Comparison of ENCODE assay signal across 25 mouse cellular contexts in genomic region chr12:80074331-80074730, GRCm38 (mm10). TPM values are rescaled to one million over a fixed set of nuclear protein-coding genes. Genes with fewer than 3 reads are reported as not detected.
DNase-seq lines count a peak whose midpoint lies in the region; ATAC-seq and TF ChIP-seq lines count a peak whose summit lies in the region.
"Had no signal": no experiment of that assay in that cellular context is flagged by ENCODE, and none has a peak within 500 bp of the region (broad histone marks: within the 10 kb centered on the region; RNA-seq: fewer than 3 reads in every experiment).

No protein-coding gene starts in this region.

- no peaks in the 10 kb centered on the region for H3K4me1 ChIP-seq in limb, embryonic 14.5 days (ENCODE audit: control insufficient read depth, insufficient read depth, low read length)
- peaks cover 13% of the 10 kb centered on the region for H3K4me1 ChIP-seq in limb, embryonic 10.5 days
- peaks cover 2% of the 10 kb centered on the region; the same call in 1 of the 2 replicates for H3K4me1 ChIP-seq in lung, embryonic 16.5 days (replicated peaks; ENCODE audit: control insufficient read depth, insufficient read depth, low read length)
- H3K4me1 ChIP-seq in limb, embryonic 15.5 days = peaks cover 5% of the 10 kb centered on the region; the same call in 1 of the 2 replicates
- H3K4me1 ChIP-seq: heart, embryonic 10.5 days; heart, embryonic 13.5 days had no signal

- ATAC-seq in limb, embryonic 14.5 days (ENCODE audit: low FRiP score, low read depth) = no peak
- ATAC-seq in lung, embryonic 16.5 days (ENCODE audit: low read depth) = peak; percentile 52
- ATAC-seq in limb, embryonic 15.5 days (ENCODE audit: insufficient number of reproducible peaks, low FRiP score, low TSS enrichment, low read depth) = no peak
- ATAC-seq: activated CD4-positive, CD25-positive, alpha-beta regulatory T cell, adult 4 months; CD4-positive, CD25-positive, alpha-beta regulatory T cell, adult 4 months; forebrain, embryonic 13.5 days; forebrain, embryonic 16.5 days had no signal

- H3K9me3 ChIP-seq in limb, embryonic 14.5 days (ENCODE audit: control insufficient read depth, low read length) = no peaks in the 10 kb centered on the region
- H3K9me3 ChIP-seq in limb, embryonic 10.5 days (replicated peaks) = no peaks in the 10 kb centered on the region
- H3K9me3 ChIP-seq in lung, embryonic 16.5 days (ENCODE audit: control insufficient read depth, low read length) = no peaks in the 10 kb centered on the region
- no peaks in the 10 kb centered on the region for H3K9me3 ChIP-seq in limb, embryonic 15.5 days
- H3K9me3 ChIP-seq: forebrain, embryonic 10.5 days; forebrain, embryonic 13.5 days; heart, embryonic 10.5 days; heart, embryonic 13.5 days had no signal

- no peak overlapping the region for H3K9ac ChIP-seq in limb, embryonic 14.5 days (ENCODE audit: low read depth, low read length, severe bottlenecking)
- H3K9ac ChIP-seq in lung, embryonic 16.5 days (ENCODE audit: low read length) = no peak overlapping the region
- H3K9ac ChIP-seq in limb, embryonic 15.5 days = no peak overlapping the region
- H3K9ac ChIP-seq: forebrain, embryonic 13.5 days; heart, embryonic 13.5 days had no signal

- H3K4me3 ChIP-seq in limb, embryonic 14.5 days (replicated peaks; ENCODE audit: low read length) = no peak overlapping the region
- H3K4me3 ChIP-seq in limb, embryonic 10.5 days = no peak overlapping the region
- no peak overlapping the region for H3K4me3 ChIP-seq in lung, embryonic 16.5 days (ENCODE audit: low read length)
- no peak overlapping the region for H3K4me3 ChIP-seq in limb, embryonic 15.5 days
- H3K4me3 ChIP-seq: forebrain, embryonic 10.5 days; forebrain, embryonic 13.5 days; heart, adult 2 months; heart, embryonic 10.5 days; heart, embryonic 13.5 days had no signal

- TF ChIP-seq POLR2A in limb, embryonic 14.5 days (IDR thresholded peaks at IDR 0.05; ENCODE audit: borderline replicate concordance, extremely low read depth, insufficient read depth, insufficient read length) = no peak

- WGBS in limb, embryonic 14.5 days = 65% methylated on average over 2 of the region's 2 CpGs
- 89% methylated on average over 2 of the region's 2 CpGs for WGBS in limb, embryonic 10.5 days
- WGBS in lung, embryonic 16.5 days = 45% methylated on average over 2 of the region's 2 CpGs
- WGBS in limb, embryonic 15.5 days = 65% methylated on average over 2 of the region's 2 CpGs

- intact Hi-C loops in left cerebral cortex, postnatal 36 days (cut with DNase I) = no loop called here

- H3K4me2 ChIP-seq in limb, embryonic 14.5 days (replicated peaks; ENCODE audit: low read depth, low read length, severe bottlenecking) = no peak overlapping the region
- no peak overlapping the region for H3K4me2 ChIP-seq in lung, embryonic 16.5 days (ENCODE audit: low read depth, low read length)
- no peak overlapping the region for H3K4me2 ChIP-seq in limb, embryonic 15.5 days
- H3K4me2 ChIP-seq: forebrain, embryonic 13.5 days; heart, embryonic 13.5 days had no signal

- no peak overlapping the region for H3K27ac ChIP-seq in limb, embryonic 14.5 days (replicated peaks; ENCODE audit: low read depth, low read length)
- no peak overlapping the region for H3K27ac ChIP-seq in limb, embryonic 10.5 days
- H3K27ac ChIP-seq in lung, embryonic 16.5 days (ENCODE audit: low read length) = no peak overlapping the region
- H3K27ac ChIP-seq in limb, embryonic 15.5 days = peak overlapping the region; percentile 60; the same call in 1 of the 2 replicates
- H3K27ac ChIP-seq: forebrain, embryonic 10.5 days; forebrain, embryonic 13.5 days; heart, adult 2 months; heart, embryonic 10.5 days; heart, embryonic 13.5 days had no signal

- no peaks in the 10 kb centered on the region for H3K27me3 ChIP-seq in limb, embryonic 14.5 days (ENCODE audit: control insufficient read depth, insufficient read depth, low read length)
- H3K27me3 ChIP-seq in limb, embryonic 10.5 days (ENCODE audit: low read depth, poor library complexity, severe bottlenecking) = no peaks in the 10 kb centered on the region
- no peaks in the 10 kb centered on the region for H3K27me3 ChIP-seq in lung, embryonic 16.5 days (ENCODE audit: control insufficient read depth, insufficient read depth, low read depth, low read length)
- no peaks in the 10 kb centered on the region for H3K27me3 ChIP-seq in limb, embryonic 15.5 days
- H3K27me3 ChIP-seq: forebrain, embryonic 13.5 days; heart, embryonic 13.5 days had no signal

- H3K36me3 ChIP-seq in limb, embryonic 14.5 days (ENCODE audit: control insufficient read depth, insufficient read depth, low read length) = no peaks in the 10 kb centered on the region
- no peaks in the 10 kb centered on the region for H3K36me3 ChIP-seq in limb, embryonic 10.5 days
- H3K36me3 ChIP-seq in lung, embryonic 16.5 days (ENCODE audit: control insufficient read depth, insufficient read depth, low read length) = no peaks in the 10 kb centered on the region
- no peaks in the 10 kb centered on the region for H3K36me3 ChIP-seq in limb, embryonic 15.5 days
- H3K36me3 ChIP-seq: forebrain, embryonic 10.5 days; heart, embryonic 10.5 days; heart, embryonic 13.5 days had no signal

- DNase-seq in limb, embryonic 14.5 days (ENCODE audit: low spot score) = peak; percentile 63
- no peak for DNase-seq in limb, embryonic 10.5 days (ENCODE audit: low spot score)
- DNase-seq in lung, postnatal 14 days = no peak
- peak; percentile 77 for DNase-seq in NIH3T3 (ENCODE audit: low read depth)
- no peak for DNase-seq in left cerebral cortex, postnatal 36 days (ENCODE audit: low spot score in 2 of 2)
- no peak for DNase-seq in ovary, postnatal 36 days (ENCODE audit: low spot score)
- DNase-seq: adrenal gland, adult 8-10 months; adrenal gland, postnatal 25 days; cerebellum, adult 11-12 months; cerebellum, adult 9-10 months; cerebellum, postnatal 14 days; gastrocnemius, postnatal 10 days; gastrocnemius, postnatal 36 days; heart, adult 2 months; heart, postnatal 14 days; heart, postnatal 4 days had no signal

RNA-seq across cellular contexts. Expression of gene Zfp36l1, which starts 38.5 kb away (rescaled TPM):
- 245 and 413 TPM in 2 replicates for polyA plus RNA-seq in limb, embryonic 14.5 days (2012; rRNA removed)
- 195 and 209 TPM in 2 replicates for polyA plus RNA-seq in limb, embryonic 14.5 days (2014; fragmentation: Nextera tagmentation; extraction: Ambion mirVana)
- polyA plus RNA-seq in limb, embryonic 10.5 days (2016; fragmentation: Nextera tagmentation; extraction: Ambion mirVana) = 88.4 and 96.4 TPM in 2 replicates
- 131 and 152 TPM in 2 replicates for polyA plus RNA-seq in lung, embryonic 16.5 days (2015; fragmentation: Nextera tagmentation; extraction: Ambion mirVana)
- polyA plus RNA-seq in limb, embryonic 15.5 days (2015; fragmentation: Nextera tagmentation; extraction: Ambion mirVana) = 147 and 148 TPM in 2 replicates
- total RNA-seq in left cerebral cortex, postnatal 36 days (2021) = 10 to 100 TPM; 37.3 to 40.0 TPM

Comparison
In these comparisons a context has a peak if more than half of its experiments do, and no peak if none do; other contexts are left out.
1. DNase-seq: peak in limb, embryonic 14.5 days (single experiment) and NIH3T3 (single experiment); none in limb, embryonic 10.5 days (single experiment), lung, postnatal 14 days (single experiment), left cerebral cortex, postnatal 36 days (0 of 2) and ovary, postnatal 36 days (single experiment).